Mouse (Mus musculus): Measurements from ENCODE around the gene Plcb4. TPM values are rescaled to one million over a fixed set of nuclear protein-coding genes. Genes with fewer than 3 reads are reported as not detected.

The Plcb4 gene
- polyA plus RNA-seq, 1 experiment from 2014 or later: 26.0 TPM

- no peak for ATAC-seq (ENCODE audit: extremely low read depth, insufficient number of reproducible peaks, low FRiP score, low TSS enrichment)
- Histone ChIP-seq H3K36me3 (peaks cover 20% of the 10 kb centered on the region), H3K9me3 (no peaks in the 10 kb centered on the region), H3K9ac (no peak overlapping the region), H3K4me3 (no peak overlapping the region), H3K27ac (replicated peaks) (no peak overlapping the region), H3K27me3 (replicated peaks) (no peaks in the 10 kb centered on the region), H3K4me2 (no peak overlapping the region), H3K4me1 (no peaks in the 10 kb centered on the region)
- 63% methylated on average over 4 of the region's 4 CpGs for WGBS
Observed at GRCm38 (mm10) chr2:135995196-135995595, 336.4 kb downstream of the Plcb4 start.

GRCm38 (mm10) chr2:135996936-135997335, 338.1 kb downstream of the Plcb4 start:
- no peak overlapping the region for H3K27ac ChIP-seq (replicated peaks)
- no peaks in the 10 kb centered on the region for H3K4me1 ChIP-seq
- no peak for ATAC-seq (ENCODE audit: extremely low read depth, insufficient number of reproducible peaks, low FRiP score, low TSS enrichment)
- H3K4me3 ChIP-seq: no peak overlapping the region
- H3K9me3 ChIP-seq: no peaks in the 10 kb centered on the region
- H3K36me3 ChIP-seq: peaks cover 25% of the 10 kb centered on the region
- no peaks in the 10 kb centered on the region for H3K27me3 ChIP-seq (replicated peaks)
- no peak overlapping the region for H3K9ac ChIP-seq
- no peak overlapping the region for H3K4me2 ChIP-seq
- 76% methylated on average over 6 of the region's 6 CpGs for WGBS

DNA sequence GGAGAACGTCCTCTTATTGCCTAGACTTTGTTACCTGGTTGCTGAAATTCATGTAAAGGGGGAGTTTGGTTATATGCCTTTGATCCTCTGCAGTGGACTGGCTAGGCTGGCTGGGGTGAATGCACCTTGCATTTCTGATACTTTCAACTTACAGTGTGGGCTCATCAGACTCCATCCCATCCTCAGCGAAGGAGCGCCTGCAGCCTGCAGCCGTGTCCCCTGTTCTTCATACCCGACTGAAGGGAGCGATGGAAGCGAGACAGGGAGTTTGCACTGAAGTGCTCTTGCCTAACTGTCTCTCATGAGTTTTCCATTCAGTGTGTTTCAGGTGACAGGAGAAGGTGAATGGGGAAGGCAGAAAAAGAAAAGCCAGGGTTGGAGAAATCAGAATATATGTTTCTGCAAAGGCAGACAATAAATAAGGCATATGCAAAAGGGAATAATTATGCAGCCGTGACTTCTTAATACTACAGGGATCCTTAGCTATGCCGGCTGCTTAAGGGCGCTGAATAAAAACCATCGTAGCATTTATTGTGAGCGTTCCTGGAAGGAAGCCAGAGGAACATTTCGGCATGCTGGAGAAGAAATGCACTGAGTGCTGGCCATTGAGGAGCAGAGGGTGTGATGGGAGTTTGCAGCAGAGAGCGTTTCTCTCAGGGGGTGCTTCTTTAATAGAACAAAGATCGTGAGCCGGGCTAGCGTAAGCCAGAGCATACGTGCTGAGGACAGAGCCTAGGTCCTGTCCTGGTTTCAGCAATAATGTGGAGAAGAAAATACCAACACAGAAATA, 338.7 kb downstream of the Plcb4 start:
- 77% methylated on average over 18 of the region's 18 CpGs for WGBS
- ATAC-seq (ENCODE audit: extremely low read depth, insufficient number of reproducible peaks, low FRiP score, low TSS enrichment): no peak
- Histone ChIP-seq H3K36me3 (peaks cover 25% of the 10 kb centered on the region), H3K9me3 (no peaks in the 10 kb centered on the region), H3K4me3 (no peak overlapping the region), H3K4me2 (no peak overlapping the region), H3K9ac (no peak overlapping the region), H3K4me1 (no peaks in the 10 kb centered on the region), H3K27me3 (replicated peaks) (no peaks in the 10 kb centered on the region), H3K27ac (replicated peaks) (no peak overlapping the region)

DNA sequence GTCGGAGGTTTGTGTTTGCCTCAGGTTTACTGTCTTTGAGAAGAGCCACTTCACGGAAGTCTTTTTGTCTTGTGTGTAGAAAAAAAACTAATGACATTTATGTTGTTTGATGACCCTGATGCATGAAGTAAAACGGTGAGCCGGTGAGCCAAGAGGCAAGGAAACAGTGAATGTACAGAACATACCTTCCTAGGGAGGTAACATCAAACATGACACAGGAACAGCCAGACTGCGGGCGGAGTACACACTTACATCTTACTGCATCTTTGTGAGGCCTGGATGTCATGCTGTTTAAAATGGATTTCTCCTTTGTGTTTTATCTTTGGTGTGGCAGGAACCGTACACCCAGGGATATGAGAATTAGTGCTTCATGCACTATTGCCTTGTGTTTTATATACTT, 340.1 kb downstream of the Plcb4 start:
- no peak overlapping the region for H3K4me3 ChIP-seq
- H3K9ac ChIP-seq: no peak overlapping the region
- H3K4me1 ChIP-seq: no peaks in the 10 kb centered on the region
- no peaks in the 10 kb centered on the region for H3K9me3 ChIP-seq
- H3K36me3 ChIP-seq: peaks cover 27% of the 10 kb centered on the region
- ATAC-seq (ENCODE audit: extremely low read depth, insufficient number of reproducible peaks, low FRiP score, low TSS enrichment): no peak
- no peaks in the 10 kb centered on the region for H3K27me3 ChIP-seq (replicated peaks)
- 93% methylated on average over 7 of the region's 7 CpGs for WGBS
- no peak overlapping the region for H3K27ac ChIP-seq (replicated peaks)
- no peak overlapping the region for H3K4me2 ChIP-seq

DNA sequence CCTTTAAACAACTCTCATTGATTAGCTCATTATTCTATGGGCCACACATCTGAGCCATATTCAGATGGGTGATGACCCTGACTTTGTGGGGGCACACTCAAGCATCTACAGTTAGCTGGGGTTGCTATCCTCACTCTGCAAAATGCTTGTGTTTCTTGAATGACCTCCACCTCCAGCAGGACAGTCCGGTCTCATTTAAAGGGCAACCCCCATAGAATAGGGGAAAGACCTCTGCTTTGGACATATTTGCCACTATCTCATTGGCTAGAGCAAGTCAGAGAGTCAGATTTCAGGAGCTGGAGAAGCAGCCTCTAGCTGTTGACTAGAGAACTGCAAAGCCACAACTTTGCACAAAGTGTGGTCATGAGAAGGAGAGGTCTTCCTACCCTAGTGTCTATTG, 340.6 kb downstream of the Plcb4 start:
- 48% methylated on average over 1 of the region's 1 CpGs for WGBS
- Histone ChIP-seq H3K4me1 (no peaks in the 10 kb centered on the region), H3K27me3 (replicated peaks) (no peaks in the 10 kb centered on the region), H3K9ac (no peak overlapping the region), H3K4me2 (no peak overlapping the region), H3K9me3 (no peaks in the 10 kb centered on the region), H3K36me3 (peaks cover 26% of the 10 kb centered on the region), H3K27ac (replicated peaks) (no peak overlapping the region), H3K4me3 (no peak overlapping the region)
- no peak for ATAC-seq (ENCODE audit: extremely low read depth, insufficient number of reproducible peaks, low FRiP score, low TSS enrichment)

- ATAC-seq (ENCODE audit: extremely low read depth, insufficient number of reproducible peaks, low FRiP score, low TSS enrichment): no peak
- H3K27me3 ChIP-seq (replicated peaks): no peaks in the 10 kb centered on the region
- no peak overlapping the region for H3K4me3 ChIP-seq
- no peaks in the 10 kb centered on the region for H3K4me1 ChIP-seq
- no peaks in the 10 kb centered on the region for H3K9me3 ChIP-seq
- no peak overlapping the region for H3K4me2 ChIP-seq
- 64% methylated on average over 5 of the region's 5 CpGs for WGBS
- no peak overlapping the region for H3K27ac ChIP-seq (replicated peaks)
- peaks cover 26% of the 10 kb centered on the region for H3K36me3 ChIP-seq
- H3K9ac ChIP-seq: no peak overlapping the region
Observed at GRCm38 (mm10) chr2:136000933-136001332, 342.1 kb downstream of the Plcb4 start.

DNA sequence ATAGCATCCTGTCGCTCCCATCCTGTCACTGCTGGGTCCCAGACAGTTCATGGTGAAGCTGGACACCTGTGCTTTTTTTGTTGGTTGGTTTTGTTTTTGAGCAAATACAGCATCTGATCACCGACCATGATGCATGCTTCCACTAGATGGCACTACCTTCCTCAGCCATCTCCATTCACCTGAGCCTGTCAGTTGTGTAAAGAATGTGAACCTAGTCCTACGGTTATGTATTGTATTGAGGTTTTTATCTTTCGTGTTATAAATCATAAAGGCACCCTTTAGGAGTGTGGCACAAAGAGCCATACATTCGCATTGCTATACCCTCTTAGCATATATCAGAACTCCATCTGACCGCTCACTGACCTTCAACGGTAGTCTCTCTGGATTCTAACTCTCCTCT, 343.3 kb downstream of the Plcb4 start:
- Histone ChIP-seq H3K9me3 (no peaks in the 10 kb centered on the region), H3K4me1 (no peaks in the 10 kb centered on the region), H3K9ac (no peak overlapping the region), H3K36me3 (peaks cover 26% of the 10 kb centered on the region), H3K4me3 (no peak overlapping the region), H3K27me3 (replicated peaks) (no peaks in the 10 kb centered on the region), H3K27ac (replicated peaks) (no peak overlapping the region), H3K4me2 (no peak overlapping the region)
- WGBS: 54% methylated on average over 7 of the region's 7 CpGs
- ATAC-seq (ENCODE audit: extremely low read depth, insufficient number of reproducible peaks, low FRiP score, low TSS enrichment): no peak

DNA sequence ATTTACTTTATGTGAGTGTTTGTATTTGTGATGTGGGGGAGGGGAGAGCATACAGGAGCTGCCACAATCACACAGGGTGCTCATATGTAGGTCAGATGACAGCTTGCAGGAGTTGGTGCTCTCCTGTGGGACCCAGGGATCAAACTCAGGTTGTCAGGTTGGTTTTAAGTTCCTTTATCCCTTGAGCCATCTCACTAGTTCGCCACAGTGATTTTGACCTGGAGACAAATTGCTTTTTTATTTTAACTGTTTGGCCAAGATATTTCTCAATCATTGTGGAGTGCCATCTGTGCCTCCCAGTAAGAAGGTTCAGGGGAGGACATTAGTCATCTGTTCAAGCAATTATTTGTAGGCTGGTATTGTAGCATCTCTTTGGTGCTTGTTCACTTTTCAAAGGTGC, 345.0 kb downstream of the Plcb4 start:
- no peak overlapping the region for H3K4me2 ChIP-seq
- H3K9me3 ChIP-seq: no peaks in the 10 kb centered on the region
- ATAC-seq (ENCODE audit: extremely low read depth, insufficient number of reproducible peaks, low FRiP score, low TSS enrichment): no peak
- H3K36me3 ChIP-seq: peaks cover 34% of the 10 kb centered on the region
- H3K4me1 ChIP-seq: no peaks in the 10 kb centered on the region
- H3K9ac ChIP-seq: no peak overlapping the region
- H3K4me3 ChIP-seq: no peak overlapping the region
- no peaks in the 10 kb centered on the region for H3K27me3 ChIP-seq (replicated peaks)
- H3K27ac ChIP-seq (replicated peaks): no peak overlapping the region
- 83% methylated on average over 1 of the region's 1 CpGs for WGBS

DNA sequence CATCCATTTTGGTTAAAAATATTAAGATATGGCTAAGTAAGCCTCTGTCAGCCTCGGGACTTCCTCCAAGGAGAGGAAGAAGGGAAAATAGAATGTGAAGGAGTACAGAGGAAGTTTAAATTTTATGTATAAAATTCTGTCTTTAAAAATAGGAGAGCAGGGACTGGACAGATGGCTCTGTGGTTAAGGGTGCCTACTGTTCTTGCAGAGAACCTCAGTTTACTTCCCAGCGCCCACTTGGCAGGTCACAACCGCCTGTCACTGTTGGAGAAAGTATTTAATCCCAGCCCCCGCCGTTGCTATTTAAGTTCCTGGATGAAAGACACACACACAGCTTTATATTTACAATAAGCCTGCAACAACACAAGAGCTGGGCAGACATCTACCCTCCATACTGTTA, 347.5 kb downstream of the Plcb4 start:
- ATAC-seq (ENCODE audit: extremely low read depth, insufficient number of reproducible peaks, low FRiP score, low TSS enrichment): no peak
- Histone ChIP-seq H3K4me2 (no peak overlapping the region), H3K27ac (replicated peaks) (no peak overlapping the region), H3K9me3 (no peaks in the 10 kb centered on the region), H3K4me1 (no peaks in the 10 kb centered on the region), H3K27me3 (replicated peaks) (no peaks in the 10 kb centered on the region), H3K36me3 (peaks cover 26% of the 10 kb centered on the region), H3K9ac (no peak overlapping the region), H3K4me3 (no peak overlapping the region)
- WGBS: 70% methylated on average over 5 of the region's 5 CpGs

GRCm38 (mm10) chr2:136012759-136013158, 353.9 kb downstream of the Plcb4 start:
- Histone ChIP-seq H3K4me3 (no peak overlapping the region), H3K4me2 (no peak overlapping the region), H3K36me3 (peaks cover 27% of the 10 kb centered on the region), H3K9me3 (no peaks in the 10 kb centered on the region), H3K9ac (no peak overlapping the region), H3K27me3 (replicated peaks) (no peaks in the 10 kb centered on the region), H3K27ac (replicated peaks) (no peak overlapping the region), H3K4me1 (no peaks in the 10 kb centered on the region)
- no peak for ATAC-seq (ENCODE audit: extremely low read depth, insufficient number of reproducible peaks, low FRiP score, low TSS enrichment)
- WGBS: 89% methylated on average over 9 of the region's 9 CpGs

- ATAC-seq (ENCODE audit: extremely low read depth, insufficient number of reproducible peaks, low FRiP score, low TSS enrichment): no peak
- no peak overlapping the region for H3K9ac ChIP-seq
- 83% methylated on average over 4 of the region's 4 CpGs for WGBS
- peaks cover 11% of the 10 kb centered on the region for H3K4me1 ChIP-seq
- no peak overlapping the region for H3K4me3 ChIP-seq
- H3K27ac ChIP-seq (replicated peaks): no peak overlapping the region
- no peak overlapping the region for H3K4me2 ChIP-seq
- peaks cover 42% of the 10 kb centered on the region for H3K27me3 ChIP-seq (replicated peaks)
- H3K36me3 ChIP-seq: no peaks in the 10 kb centered on the region
- H3K9me3 ChIP-seq: no peaks in the 10 kb centered on the region
Observed at GRCm38 (mm10) chr2:136048464-136048863, 389.7 kb downstream of the Plcb4 start.
